8 mouse cellular contexts compared by ENCODE assay signal in the genomic region with DNA sequence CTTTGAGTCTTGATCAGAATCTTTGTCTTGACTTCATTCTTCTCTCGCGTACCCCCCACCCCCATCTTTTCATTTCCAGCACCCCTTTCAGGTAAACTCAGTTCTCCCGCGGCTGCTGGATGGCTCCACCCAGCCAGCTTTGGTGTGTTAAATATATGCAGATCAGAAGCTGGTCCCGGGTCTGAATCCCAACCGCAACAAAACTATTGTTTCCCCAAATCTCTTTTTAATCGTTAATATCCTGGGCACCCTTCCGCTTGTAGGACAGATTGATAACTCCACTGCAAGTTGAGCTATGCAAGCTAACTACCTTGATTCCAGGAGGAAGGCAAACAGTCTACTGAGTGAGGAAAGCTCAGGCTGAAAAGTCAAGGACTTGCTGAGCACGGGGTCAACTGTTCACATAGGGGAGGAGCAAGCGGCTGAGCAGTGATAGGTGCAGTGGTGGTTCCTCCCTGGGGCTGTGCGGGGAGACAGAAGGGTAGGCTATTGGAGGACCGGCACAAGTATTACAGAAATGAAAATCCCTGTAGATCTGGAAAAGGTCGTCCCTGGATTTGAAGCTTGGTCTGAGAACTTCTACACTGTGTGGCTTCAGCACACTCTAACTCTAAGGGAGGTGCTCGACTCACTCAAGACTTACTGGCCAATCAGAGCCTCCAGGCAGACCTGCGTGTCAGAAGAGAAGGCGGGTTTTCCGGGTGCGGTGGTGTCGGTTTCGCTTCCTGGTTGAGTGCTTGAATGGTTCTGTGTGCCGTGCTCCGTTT. TPM values are rescaled to one million over a fixed set of nuclear protein-coding genes. Genes with fewer than 3 reads are reported as not detected.
DNase-seq lines count a peak whose midpoint lies in the region; ATAC-seq and TF ChIP-seq lines count a peak whose summit lies in the region.

A gene (plus strand): TSS at position 700 of the 767 bp plus-strand sequence.

- peaks cover 16% of the 10 kb centered on the region for H3K9me3 ChIP-seq in G1E (replicated peaks)
- peaks cover 7% of the 10 kb centered on the region for H3K9me3 ChIP-seq in forebrain, embryonic 16.5 days (ENCODE audit: control insufficient read depth, low read length)
- peaks cover under 1% of the 10 kb centered on the region; the same call in 1 of the 2 replicates for H3K9me3 ChIP-seq in lung, embryonic 14.5 days (ENCODE audit: low read depth, low read length)

- peak within 1 kb of the TSS; percentile 77 for H3K4me3 ChIP-seq in G1E (ENCODE audit: low read depth, low read length)
- peak within 1 kb of the TSS; percentile 53 for H3K4me3 ChIP-seq in forebrain, embryonic 16.5 days (replicated peaks; ENCODE audit: low read length)
- peak within 1 kb of the TSS; percentile 80 for H3K4me3 ChIP-seq in layer of hippocampus, adult 2 months
- peak within 1 kb of the TSS; percentile 51 for H3K4me3 ChIP-seq in lung, embryonic 14.5 days (ENCODE audit: low read depth, low read length)
- peak within 1 kb of the TSS; percentile 78 for H3K4me3 ChIP-seq in olfactory bulb, adult 2 months (ENCODE audit: insufficient read depth, low read depth, low read length)
- peak within 1 kb of the TSS; percentile 52 for H3K4me3 ChIP-seq in thymus, adult 2 months (ENCODE audit: control insufficient read depth, insufficient read depth, low read length)

- 4% methylated on average over 22 of the region's 22 CpGs for WGBS in forebrain, embryonic 16.5 days
- 3% methylated on average over 22 of the region's 22 CpGs for WGBS in lung, embryonic 14.5 days
- WGBS in olfactory bulb, adult 2 months = 1% methylated on average over 22 of the region's 22 CpGs
- 3% methylated on average over 22 of the region's 22 CpGs for WGBS in thymus, adult 2 months

- peak within 1 kb of the TSS; percentile 81 for H3K4me2 ChIP-seq in forebrain, embryonic 16.5 days (ENCODE audit: low read length)
- H3K4me2 ChIP-seq in lung, embryonic 14.5 days = peak within 1 kb of the TSS; percentile 74

- peak within 1 kb of the TSS; percentile 51 for H3K9ac ChIP-seq in forebrain, embryonic 16.5 days (replicated peaks; ENCODE audit: low read depth, low read length)
- peak within 1 kb of the TSS; percentile 55 for H3K9ac ChIP-seq in lung, embryonic 14.5 days

- peaks cover 18% of the 10 kb centered on the region for H3K36me3 ChIP-seq in G1E (replicated peaks)
- H3K36me3 ChIP-seq in forebrain, embryonic 16.5 days (ENCODE audit: control insufficient read depth, insufficient read depth) = peaks cover 4% of the 10 kb centered on the region; the same call in 1 of the 2 replicates
- no peaks in the 10 kb centered on the region for H3K36me3 ChIP-seq in lung, embryonic 14.5 days (ENCODE audit: insufficient read depth)
- H3K36me3 ChIP-seq in thymus, adult 2 months (ENCODE audit: control insufficient read depth, insufficient read depth, low read length) = no peaks in the 10 kb centered on the region

- no peak within 1 kb of the TSS for H3K27ac ChIP-seq in forebrain, embryonic 16.5 days (ENCODE audit: low read length)
- H3K27ac ChIP-seq in layer of hippocampus, adult 2 months = peak within 1 kb of the TSS; percentile 87
- peak within 1 kb of the TSS; percentile 88 for H3K27ac ChIP-seq in lung, embryonic 14.5 days (ENCODE audit: low read depth)
- peak within 1 kb of the TSS; percentile 74; the same call in 1 of the 2 replicates for H3K27ac ChIP-seq in olfactory bulb, adult 2 months (ENCODE audit: insufficient read depth, low read depth, low read length)
- H3K27ac ChIP-seq in thymus, adult 2 months (ENCODE audit: control insufficient read depth, insufficient read depth, low read length) = peak within 1 kb of the TSS; percentile 58

- peak; percentile 94 for ATAC-seq in G1E (ENCODE audit: extremely low read depth, insufficient number of reproducible peaks, low FRiP score, poor library complexity, severe bottlenecking)
- peak; percentile 100 for ATAC-seq in forebrain, embryonic 16.5 days
- peak; percentile 99 for ATAC-seq in lung, embryonic 14.5 days (ENCODE audit: insufficient read depth)

- no peak for TF ChIP-seq CTCF in G1E (IDR thresholded peaks at IDR 0.05; ENCODE audit: low read depth, low read length)
- no peak for TF ChIP-seq CTCF in layer of hippocampus, adult 2 months (conservative IDR thresholded peaks at IDR 0.05)
- no peak for TF ChIP-seq CTCF in lung, embryonic 14.5 days (IDR thresholded peaks at IDR 0.05; ENCODE audit: low read depth)
- no peak for TF ChIP-seq CTCF in olfactory bulb, adult 2 months (IDR thresholded peaks at IDR 0.05; ENCODE audit: insufficient read depth, low read depth, low read length)
- TF ChIP-seq CTCF in thymus, adult 2 months (IDR thresholded peaks at IDR 0.05; ENCODE audit: borderline replicate concordance, control insufficient read depth, extremely low read depth, insufficient read depth, low read length, poor library complexity) = no peak

- peaks cover 20% of the 10 kb centered on the region for H3K4me1 ChIP-seq in G1E (ENCODE audit: insufficient read depth, low read depth, low read length)
- H3K4me1 ChIP-seq in forebrain, embryonic 16.5 days (replicated peaks; ENCODE audit: control insufficient read depth, insufficient read depth, low read length) = peaks cover 12% of the 10 kb centered on the region
- H3K4me1 ChIP-seq in lung, embryonic 14.5 days (ENCODE audit: insufficient read depth) = no peaks in the 10 kb centered on the region; the same call in 1 of the 2 replicates
- peaks cover 10% of the 10 kb centered on the region for H3K4me1 ChIP-seq in olfactory bulb, adult 2 months (ENCODE audit: control insufficient read depth, insufficient read depth, low read length)
- H3K4me1 ChIP-seq in thymus, adult 2 months (replicated peaks; ENCODE audit: control insufficient read depth, insufficient read depth, low read length) = peaks cover 8% of the 10 kb centered on the region; the same call in 1 of the 2 replicates

- intact Hi-C loops in heart, postnatal 36 days (cut with DNase I) = loop anchor here (2.0 to 10.0 kb wide), 3 partner anchors 34 to 192 kb away; a partner anchor contains a TSS

- DNase-seq in G1E (ENCODE audit: low spot score) = peak; percentile 77
- DNase-seq in cerebellum, adult 18-20 months = peak; percentile 77 to 87
- peak; percentile 81 for DNase-seq in heart, postnatal 36 days
- peak; percentile 82 to 89 for DNase-seq in layer of hippocampus, adult 2 months (ENCODE audit: low spot score in 2 of 2)
- peak; percentile 93 for DNase-seq in lung, embryonic 14.5 days
- DNase-seq in thymus, adult 2 months = peak; percentile 86

- no peak for TF ChIP-seq POLR2A in olfactory bulb, adult 2 months (IDR thresholded peaks at IDR 0.05; ENCODE audit: insufficient read depth, low read depth, low read length)
- no peak for TF ChIP-seq POLR2A in thymus, adult 2 months (IDR thresholded peaks at IDR 0.05; ENCODE audit: control insufficient read depth, extremely low read depth, insufficient read depth, low read length, poor library complexity)

- H3K27me3 ChIP-seq in G1E (ENCODE audit: insufficient read depth, low read length) = 0 out of 2 replicates have a peak, but pooled peaks cover 4% of the 10 kb centered on the region
- no peaks in the 10 kb centered on the region for H3K27me3 ChIP-seq in forebrain, embryonic 16.5 days (replicated peaks; ENCODE audit: control insufficient read depth, insufficient read depth, low read length)
- no peaks in the 10 kb centered on the region for H3K27me3 ChIP-seq in lung, embryonic 14.5 days (ENCODE audit: insufficient read depth, low read length)
- H3K27me3 ChIP-seq in thymus, adult 2 months (ENCODE audit: control insufficient read depth, insufficient read depth, low read length) = no peaks in the 10 kb centered on the region

RNA-seq across cellular contexts. Expression of the gene that starts here (rescaled TPM):
- total RNA-seq in G1E (2014; fragmentation: Nextera tagmentation) (28.1 and 31.3 TPM in 2 replicates), G1E (2017) (56.0 and 103 TPM in 2 replicates)
- 2.5 and 2.7 TPM in 2 replicates for polyA plus RNA-seq in G1E (2012)
- polyA plus RNA-seq in forebrain, embryonic 16.5 days (2015; fragmentation: Nextera tagmentation; extraction: Ambion mirVana) = 21.3 and 23.8 TPM in 2 replicates
- 1 to 10 TPM; 4.1 to 4.3 TPM for total RNA-seq in heart, postnatal 36 days (2021)
- 10 to 100 TPM; 24.0 to 25.4 TPM for total RNA-seq in layer of hippocampus, adult 2 months (2021)
- polyA plus RNA-seq in lung, embryonic 14.5 days (2014; fragmentation: Nextera tagmentation; extraction: Ambion mirVana) = 23.3 and 28.3 TPM in 2 replicates
- not detected in 2 replicates for polyA plus RNA-seq in olfactory bulb, adult 2 months (2012; ENCODE audit: insufficient read depth, insufficient read length, low replicate concordance, missing spikeins)
- 9.9 and 10.8 TPM in 2 replicates for polyA plus RNA-seq in thymus, adult 2 months (2012; rRNA removed)

Comparison
In these comparisons a context has a peak if more than half of its experiments do, and no peak if none do; other contexts are left out.
1. RNA of the gene that starts here (total RNA-seq): 28.1 to 103 TPM in G1E and 24.0 to 25.4 TPM in layer of hippocampus, adult 2 months; 4.1 to 4.3 TPM in heart, postnatal 36 days; every median in the first group is over 4 times any median in the second.
2. Peak in every context shown above with its lines, with median percentiles within 50 percentile points of each other: ATAC-seq, DNase-seq and H3K4me3 ChIP-seq.